Mouse (Mus musculus) liver, adult 2 months (tissue): ENCODE data around the gene Blnk.

Source experiments
- CTCF ChIP-seq: fragments of 200-500 bp; IDR thresholded peaks from 2 replicates; pipeline ENCODE4 v1.5.1; 2011; ENCODE audit warnings: low read depth, low read length, control low read depth
- POLR2A ChIP-seq: fragments of 200-500 bp; IDR thresholded peaks from 2 replicates; pipeline ENCODE4 v1.6.1; 2011; ENCODE audit warnings: low read length, control low read depth; ENCODE audit not compliant: insufficient read depth; ENCODE audit errors: extremely low read depth

GRCm38 (mm10) chr19:40970301-40970700, 24.0 kb downstream of the Blnk start:
- no peak for TF ChIP-seq POLR2A
- TF ChIP-seq CTCF = no peak
